Mouse (Mus musculus): Measurements from ENCODE around the gene Vmn1r157. TPM values are rescaled to one million over a fixed set of nuclear protein-coding genes. Genes with fewer than 3 reads are reported as not detected.
"Not testable (repeated sequence)": the region's sequence is repeated elsewhere in the genome, so short reads cannot be mapped to it uniquely, and the experiment has no call there.

The Vmn1r157 gene
- not detected in 2 replicates for polyA plus RNA-seq (2014; fragmentation: Nextera tagmentation; extraction: Ambion mirVana)

DNA sequence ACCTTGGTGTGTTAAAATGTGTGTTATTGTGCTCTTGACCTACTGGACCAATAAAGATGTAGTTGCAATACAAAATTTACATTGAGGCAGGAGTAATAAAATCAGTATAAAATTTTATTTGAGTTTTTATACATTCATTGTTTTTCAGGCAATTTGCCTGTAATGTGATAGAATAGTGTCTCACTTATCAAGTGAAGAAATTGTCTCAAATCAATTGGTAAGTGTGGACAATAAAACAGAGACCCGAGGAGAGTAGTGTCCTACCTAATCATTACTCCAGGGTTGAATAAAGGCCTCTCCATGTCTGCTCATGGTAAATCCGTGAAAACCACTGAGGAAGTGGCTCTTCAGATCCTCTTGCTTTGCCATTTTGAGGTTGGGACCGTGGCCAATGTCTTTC lies at the start of gene Vmn1r157:
Gene Vmn1r157 (plus strand): TSS at position 301 of the 400 bp plus-strand sequence.
- WGBS, result 23% methylated on average over 2 of the region's 3 CpGs
- not testable (repeated sequence) for ATAC-seq (replicated peaks; ENCODE audit: low FRiP score, low TSS enrichment, low read depth); H3K4me3 ChIP-seq (ENCODE audit: low read depth, low read length); H3K27ac ChIP-seq (ENCODE audit: low read depth); H3K9me3 ChIP-seq (ENCODE audit: control insufficient read depth, low read length); H3K27me3 ChIP-seq (replicated peaks; ENCODE audit: control insufficient read depth, insufficient read depth, low read length); DNase-seq (ENCODE audit: low spot score); H3K4me2 ChIP-seq (ENCODE audit: low read length); H3K9ac ChIP-seq (ENCODE audit: low read length); H3K36me3 ChIP-seq (ENCODE audit: control insufficient read depth, insufficient read depth, low read length); H3K4me1 ChIP-seq (replicated peaks; ENCODE audit: control insufficient read depth, insufficient read depth, low read length)

DNA sequence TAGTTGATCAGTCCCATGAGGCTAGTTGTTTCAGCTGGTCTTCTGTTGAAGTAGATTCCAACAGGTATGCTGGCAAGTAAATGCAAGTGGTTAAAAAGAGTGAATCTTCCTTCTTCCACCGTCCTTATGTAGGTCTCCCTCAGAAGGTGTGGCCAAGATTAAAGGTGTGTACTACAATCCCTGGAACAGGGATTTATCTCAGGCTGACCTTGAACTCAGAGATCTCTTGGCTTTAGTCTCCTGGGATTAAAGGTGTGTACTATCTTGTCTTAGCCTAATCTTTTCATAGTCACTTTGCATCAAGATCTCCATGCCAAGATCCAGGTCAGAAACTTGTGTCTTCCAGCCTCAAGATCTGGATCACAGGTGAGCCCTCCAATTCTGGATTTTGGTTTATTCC lies 41.9 kb upstream of the Vmn1r157 start, which contains the start of gene Gm4567:
Gene Gm4567 (minus strand): TSS at position 101 of the 400 bp plus-strand sequence.
- H3K4me3 ChIP-seq (ENCODE audit: low read depth, low read length); H3K9me3 ChIP-seq (ENCODE audit: control insufficient read depth, low read length); H3K36me3 ChIP-seq (ENCODE audit: control insufficient read depth, insufficient read depth, low read length); ATAC-seq (replicated peaks; ENCODE audit: low FRiP score, low TSS enrichment, low read depth); H3K27me3 ChIP-seq (replicated peaks; ENCODE audit: control insufficient read depth, insufficient read depth, low read length); H3K4me2 ChIP-seq (ENCODE audit: low read length); DNase-seq (ENCODE audit: low spot score); H3K4me1 ChIP-seq (replicated peaks; ENCODE audit: control insufficient read depth, insufficient read depth, low read length); H3K9ac ChIP-seq (ENCODE audit: low read length); H3K27ac ChIP-seq (ENCODE audit: low read depth): not testable (repeated sequence)
- WGBS, result no CpG with 5 or more reads among the region's 1 CpGs

DNA sequence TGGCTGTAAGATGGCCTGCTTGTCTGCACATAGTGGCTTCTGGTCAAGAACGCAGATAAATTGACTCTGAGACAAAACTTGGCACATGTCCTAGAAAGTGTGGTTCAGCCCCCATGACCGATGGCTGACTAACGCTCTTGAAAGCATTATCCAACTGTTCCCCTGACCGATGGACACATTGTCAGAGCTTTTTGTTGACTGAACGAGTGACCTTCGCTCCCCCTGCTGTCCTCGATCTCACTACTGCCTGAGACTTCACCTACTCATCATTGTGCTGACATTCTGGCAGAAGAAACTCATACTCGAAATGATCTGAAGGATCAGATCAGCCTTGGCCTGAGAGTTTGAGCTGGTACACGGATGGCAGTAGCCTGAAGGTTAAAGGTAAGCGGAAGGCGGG lies 14.5 kb downstream of the Vmn1r157 start:
- H3K4me1 ChIP-seq (replicated peaks; ENCODE audit: control insufficient read depth, insufficient read depth, low read length); H3K4me2 ChIP-seq (ENCODE audit: low read length); ATAC-seq (replicated peaks; ENCODE audit: low FRiP score, low TSS enrichment, low read depth); H3K36me3 ChIP-seq (ENCODE audit: control insufficient read depth, insufficient read depth, low read length); H3K9ac ChIP-seq (ENCODE audit: low read length); H3K4me3 ChIP-seq (ENCODE audit: low read depth, low read length); H3K27ac ChIP-seq (ENCODE audit: low read depth); H3K27me3 ChIP-seq (replicated peaks; ENCODE audit: control insufficient read depth, insufficient read depth, low read length); DNase-seq (ENCODE audit: low spot score); H3K9me3 ChIP-seq (ENCODE audit: control insufficient read depth, low read length): not testable (repeated sequence)
- 90% methylated on average over 5 of the region's 11 CpGs for WGBS

DNA sequence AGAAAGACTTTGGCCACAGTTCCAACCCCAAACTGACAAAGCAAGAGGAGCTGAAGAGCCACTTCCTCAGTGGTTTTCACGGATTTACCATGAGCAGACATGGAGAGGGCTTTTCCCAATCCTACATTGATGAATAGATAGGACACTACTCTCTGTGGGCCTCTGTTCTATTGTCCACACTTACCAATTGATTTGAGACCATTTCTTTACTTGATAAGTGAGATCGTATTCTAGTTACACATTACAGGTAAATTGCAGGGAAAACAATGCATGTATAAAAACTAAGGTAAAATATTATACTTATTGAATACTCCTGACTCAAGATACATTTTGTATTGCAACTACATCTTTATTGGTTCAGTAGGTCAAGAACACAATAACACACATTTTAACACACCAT lies 29.2 kb downstream of the Vmn1r157 start, which contains the start of gene Vmn1r158:
Gene Vmn1r158 (minus strand): TSS at position 101 of the 400 bp plus-strand sequence.
- not testable (repeated sequence) for H3K4me2 ChIP-seq (ENCODE audit: low read length); H3K9me3 ChIP-seq (ENCODE audit: control insufficient read depth, low read length); H3K36me3 ChIP-seq (ENCODE audit: control insufficient read depth, insufficient read depth, low read length); H3K27ac ChIP-seq (ENCODE audit: low read depth); H3K4me1 ChIP-seq (replicated peaks; ENCODE audit: control insufficient read depth, insufficient read depth, low read length); ATAC-seq (replicated peaks; ENCODE audit: low FRiP score, low TSS enrichment, low read depth); H3K27me3 ChIP-seq (replicated peaks; ENCODE audit: control insufficient read depth, insufficient read depth, low read length); H3K4me3 ChIP-seq (ENCODE audit: low read depth, low read length); H3K9ac ChIP-seq (ENCODE audit: low read length); DNase-seq (ENCODE audit: low spot score)
- 63% methylated on average over 2 of the region's 2 CpGs for WGBS

Other genes with a start within 250 kb of the Vmn1r157 start
- not detected in 2 replicates for gene Vmn1r152, start 238.7 kb upstream of the Vmn1r157 start, polyA plus RNA-seq (2014; fragmentation: Nextera tagmentation; extraction: Ambion mirVana)
- not detected in 2 replicates for gene Gm8677, start 226.8 kb upstream of the Vmn1r157 start, polyA plus RNA-seq (2014; fragmentation: Nextera tagmentation; extraction: Ambion mirVana)
- gene Gm4201, start 196.4 kb upstream of the Vmn1r157 start, polyA plus RNA-seq (2014; fragmentation: Nextera tagmentation; extraction: Ambion mirVana), result not detected in 2 replicates
- not detected in 2 replicates for gene Gm4565, start 173.6 kb upstream of the Vmn1r157 start, polyA plus RNA-seq (2014; fragmentation: Nextera tagmentation; extraction: Ambion mirVana)
- gene Vmn1r155, start 103.7 kb upstream of the Vmn1r157 start, polyA plus RNA-seq (2014; fragmentation: Nextera tagmentation; extraction: Ambion mirVana), result not detected in 2 replicates
- gene Gm8693, start 69.4 kb upstream of the Vmn1r157 start, polyA plus RNA-seq (2014; fragmentation: Nextera tagmentation; extraction: Ambion mirVana), result not detected in 2 replicates
- gene Gm4567, start 42.0 kb upstream of the Vmn1r157 start, polyA plus RNA-seq (2014; fragmentation: Nextera tagmentation; extraction: Ambion mirVana), result not detected in 2 replicates
- not detected in 2 replicates for gene Vmn1r158, start 29.1 kb downstream of the Vmn1r157 start, polyA plus RNA-seq (2014; fragmentation: Nextera tagmentation; extraction: Ambion mirVana)
- gene Vmn1r159, start 81.9 kb downstream of the Vmn1r157 start, polyA plus RNA-seq (2014; fragmentation: Nextera tagmentation; extraction: Ambion mirVana), result not detected in 2 replicates
- gene Vmn1r160, start 109.5 kb downstream of the Vmn1r157 start, polyA plus RNA-seq (2014; fragmentation: Nextera tagmentation; extraction: Ambion mirVana), result not detected in 2 replicates
- not detected in 2 replicates for gene Gm4214, start 223.0 kb downstream of the Vmn1r157 start, polyA plus RNA-seq (2014; fragmentation: Nextera tagmentation; extraction: Ambion mirVana)